Mouse (Mus musculus) adrenal gland, postnatal 14 days (tissue): ENCODE measurements at regions not wholly inside any gene's neighbourhood (a gene's known extent, or its start where the extent isn't known, plus 50 kb on each side); places are given as distances from the start of the nearest gene placed in this dataset.

ENCODE experiments used
- DNase-seq: peaks from one replicate; pipeline ENCODE4 v3.0.0; 2021; ENCODE audit warnings: mixed read lengths

- DNase-seq: no peak
These were observed 281.7 kb upstream of the Btbd3 start for GRCm38 (mm10) chr2:137974651-137975050.

- DNase-seq: no peak
These were observed 287.2 kb upstream of the Btbd3 start for GRCm38 (mm10) chr2:137969156-137969555.

GRCm38 (mm10) chr2:137966460-137967076, 289.8 kb upstream of the Btbd3 start:
- no peak for DNase-seq

- no peak for DNase-seq
These were observed 301.5 kb upstream of the Btbd3 start for GRCm38 (mm10) chr2:137954830-137955229.

- DNase-seq: no peak
These were observed 303.2 kb upstream of the Btbd3 start for GRCm38 (mm10) chr2:137953144-137953543.

- no peak for DNase-seq
These were observed 304.4 kb upstream of the Btbd3 start for GRCm38 (mm10) chr2:137951942-137952341.

- no peak for DNase-seq
These were observed 305.4 kb upstream of the Btbd3 start for GRCm38 (mm10) chr2:137950931-137951330.

- peak; percentile 85 for DNase-seq
These were observed 313.6 kb upstream of the Btbd3 start for GRCm38 (mm10) chr2:137942753-137943152.

- DNase-seq: no peak
These were observed 316.8 kb upstream of the Btbd3 start for GRCm38 (mm10) chr2:137939591-137939990.

GRCm38 (mm10) chr2:137938831-137939480, 317.4 kb upstream of the Btbd3 start:
- peak; percentile 15 for DNase-seq

- DNase-seq: no peak
These were observed 319.8 kb upstream of the Btbd3 start for GRCm38 (mm10) chr2:137936613-137937012.

- no peak for DNase-seq
These were observed 323.4 kb upstream of the Btbd3 start for GRCm38 (mm10) chr2:137932931-137933330.

GRCm38 (mm10) chr2:137932488-137932887, 323.9 kb upstream of the Btbd3 start:
- no peak for DNase-seq

- DNase-seq: no peak
These were observed 330.9 kb upstream of the Btbd3 start for GRCm38 (mm10) chr2:137925488-137925887.

- DNase-seq: no peak
These were observed 331.8 kb upstream of the Btbd3 start for GRCm38 (mm10) chr2:137924576-137924975.

GRCm38 (mm10) chr2:137898425-137898824, 357.9 kb upstream of the Btbd3 start:
- no peak for DNase-seq

- DNase-seq: no peak
These were observed 375.9 kb upstream of the Btbd3 start for GRCm38 (mm10) chr2:137880211-137881031.

- DNase-seq: no peak
These were observed 386.7 kb upstream of the Btbd3 start for GRCm38 (mm10) chr2:137869676-137870075.

- no peak for DNase-seq
These were observed 401.9 kb upstream of the Btbd3 start for GRCm38 (mm10) chr2:137854494-137854893.

GRCm38 (mm10) chr2:137853399-137854259, 402.7 kb upstream of the Btbd3 start:
- no peak for DNase-seq

- DNase-seq: no peak
These were observed 408.5 kb upstream of the Btbd3 start for GRCm38 (mm10) chr2:137847901-137848300.

GRCm38 (mm10) chr2:137827814-137828374, 428.5 kb upstream of the Btbd3 start:
- no peak for DNase-seq
